Mouse (Mus musculus) hindbrain, embryonic 12.5 days (tissue): ENCODE results near the gene Vdr. TPM values are rescaled to one million over a fixed set of nuclear protein-coding genes. Genes with fewer than 3 reads are reported as not detected.

Experiments used
- ATAC-seq: fragments of 200-750 bp; cut with Nextera tagmentation; 2 replicates; pipeline ENCODE4 v1.8.0; 2017; ENCODE audit warnings: moderate TSS enrichment; ENCODE audit not compliant: low FRiP score
- H3K27ac ChIP-seq: fragments of 300-500 bp; sonication (generic); 2 replicates; pipeline ENCODE4 v1.5.1; 2016; ENCODE audit warnings: mild to moderate bottlenecking
- H3K27me3 ChIP-seq: fragments of 300-500 bp; sonication (generic); 2 replicates; pipeline ENCODE4 v1.6.1; 2016; ENCODE audit warnings: mild to moderate bottlenecking
- H3K36me3 ChIP-seq: fragments of 300-500 bp; sonication (generic); 2 replicates; pipeline ENCODE4 v1.6.1; 2016; ENCODE audit warnings: mild to moderate bottlenecking
- H3K4me1 ChIP-seq: fragments of 300-500 bp; sonication (generic); 2 replicates; pipeline ENCODE4 v1.6.1; 2016
- H3K4me2 ChIP-seq: fragments of 300-500 bp; sonication (generic); replicated peaks from 2 replicates; pipeline ENCODE4 v1.6.1; 2016; ENCODE audit warnings: mild to moderate bottlenecking
- H3K4me3 ChIP-seq: fragments of 300-500 bp; sonication (generic); 2 replicates; pipeline ENCODE4 v1.5.1; 2016; ENCODE audit warnings: mild to moderate bottlenecking
- H3K9ac ChIP-seq: fragments of 300-500 bp; sonication (generic); 2 replicates; pipeline ENCODE4 v1.6.1; 2016; ENCODE audit warnings: mild to moderate bottlenecking, moderate library complexity
- H3K9me3 ChIP-seq: fragments of 300-500 bp; sonication (generic); replicated peaks from 2 replicates; pipeline ENCODE4 v1.6.1; 2016; ENCODE audit warnings: mild to moderate bottlenecking
- WGBS: fragments of 180-500 bp; shearing (Covaris S2); methylation state at CpG from one replicate; pipeline ENCODE4 v1.1.7; 2016; 5-methylcytosine and 5-hydroxymethylcytosine counted together
- polyA plus RNA-seq: library from polyadenylated mRNA; unstranded; fragments of >200 nt; fragmentation: Nextera tagmentation; extraction: Ambion mirVana; gene quantifications from 2 replicates; pipeline ENCODE4 v1.2.1, GENCODE M21; 2016

The Vdr gene
- polyA plus RNA-seq = 0.43 and 0.70 TPM in 2 replicates

GRCm38 (mm10) chr15:97910530-97910929 lies at the start of gene Vdr:
Gene Vdr, minus strand, starts transcription at chr15:97910630.
- ATAC-seq = no peak
- Histone ChIP-seq H3K9me3 (no peaks in the 10 kb centered on the region), H3K4me3 (no peak within 1 kb of the TSS), H3K4me1 (peaks cover 24% of the 10 kb centered on the region), H3K36me3 (no peaks in the 10 kb centered on the region), H3K9ac (no peak within 1 kb of the TSS), H3K27ac (no peak within 1 kb of the TSS), H3K4me2 (no peak within 1 kb of the TSS), H3K27me3 (peaks cover 49% of the 10 kb centered on the region)
- 95% methylated on average over 2 of the region's 2 CpGs for WGBS

- ATAC-seq = no peak
- Histone ChIP-seq H3K36me3 (no peaks in the 10 kb centered on the region), H3K27me3 (no peaks in the 10 kb centered on the region), H3K27ac (no peak overlapping the region), H3K4me2 (no peak overlapping the region), H3K4me1 (peaks cover 9% of the 10 kb centered on the region), H3K4me3 (no peak overlapping the region), H3K9me3 (no peaks in the 10 kb centered on the region), H3K9ac (no peak overlapping the region)
- 73% methylated on average over 11 of the region's 11 CpGs for WGBS
Measured at GRCm38 (mm10) chr15:97956416-97956815, 46.0 kb upstream of the Vdr start.

GRCm38 (mm10) chr15:97955742-97956141 lies 45.3 kb upstream of the Vdr start:
- Histone ChIP-seq H3K9me3 (no peaks in the 10 kb centered on the region), H3K27ac (no peak overlapping the region), H3K4me1 (peaks cover 9% of the 10 kb centered on the region), H3K9ac (no peak overlapping the region), H3K27me3 (no peaks in the 10 kb centered on the region), H3K4me3 (no peak overlapping the region), H3K36me3 (no peaks in the 10 kb centered on the region), H3K4me2 (no peak overlapping the region)
- 34% methylated on average over 4 of the region's 4 CpGs for WGBS
- ATAC-seq = no peak

GRCm38 (mm10) chr15:97955286-97955685 lies 44.9 kb upstream of the Vdr start:
- no peak overlapping the region for H3K4me3 ChIP-seq
- peaks cover 9% of the 10 kb centered on the region for H3K4me1 ChIP-seq
- H3K27ac ChIP-seq = no peak overlapping the region
- no peaks in the 10 kb centered on the region for H3K27me3 ChIP-seq
- H3K4me2 ChIP-seq = no peak overlapping the region
- ATAC-seq = 0 out of 2 replicates have a peak, but pooled peaks have one; percentile 33
- H3K9ac ChIP-seq = no peak overlapping the region
- WGBS = 58% methylated on average over 1 of the region's 1 CpGs
- H3K36me3 ChIP-seq = no peaks in the 10 kb centered on the region
- no peaks in the 10 kb centered on the region for H3K9me3 ChIP-seq

GRCm38 (mm10) chr15:97954671-97955070 lies 44.2 kb upstream of the Vdr start:
- 76% methylated on average over 8 of the region's 8 CpGs for WGBS
- H3K9ac ChIP-seq = no peak overlapping the region
- no peak overlapping the region for H3K27ac ChIP-seq
- no peak overlapping the region for H3K4me2 ChIP-seq
- H3K36me3 ChIP-seq = no peaks in the 10 kb centered on the region
- H3K4me1 ChIP-seq = peaks cover 9% of the 10 kb centered on the region
- H3K27me3 ChIP-seq = no peaks in the 10 kb centered on the region
- no peak overlapping the region for H3K4me3 ChIP-seq
- no peak for ATAC-seq
- H3K9me3 ChIP-seq = no peaks in the 10 kb centered on the region

- Histone ChIP-seq H3K9me3 (no peaks in the 10 kb centered on the region), H3K36me3 (no peaks in the 10 kb centered on the region), H3K27ac (no peak overlapping the region), H3K9ac (no peak overlapping the region), H3K27me3 (no peaks in the 10 kb centered on the region), H3K4me3 (no peak overlapping the region), H3K4me1 (peaks cover 9% of the 10 kb centered on the region), H3K4me2 (no peak overlapping the region)
- 68% methylated on average over 4 of the region's 4 CpGs for WGBS
- peak; percentile 18 for ATAC-seq
Measured at GRCm38 (mm10) chr15:97952889-97953189, 42.4 kb upstream of the Vdr start.

- H3K27ac ChIP-seq = no peak overlapping the region
- no peak overlapping the region for H3K9ac ChIP-seq
- 17% methylated on average over 16 of the region's 16 CpGs for WGBS
- peaks cover 9% of the 10 kb centered on the region for H3K4me1 ChIP-seq
- no peaks in the 10 kb centered on the region for H3K27me3 ChIP-seq
- ATAC-seq = peak; percentile 43
- peak overlapping the region; percentile 9; the same call in 1 of the 2 replicates for H3K4me2 ChIP-seq
- no peaks in the 10 kb centered on the region for H3K36me3 ChIP-seq
- no peaks in the 10 kb centered on the region for H3K9me3 ChIP-seq
- H3K4me3 ChIP-seq = no peak overlapping the region
Measured at GRCm38 (mm10) chr15:97952137-97952888, 41.9 kb upstream of the Vdr start.

- no peak overlapping the region for H3K4me3 ChIP-seq
- H3K36me3 ChIP-seq = no peaks in the 10 kb centered on the region
- WGBS = 78% methylated on average over 7 of the region's 7 CpGs
- H3K4me2 ChIP-seq = no peak overlapping the region
- peaks cover 4% of the 10 kb centered on the region for H3K4me1 ChIP-seq
- no peaks in the 10 kb centered on the region for H3K27me3 ChIP-seq
- no peak overlapping the region for H3K27ac ChIP-seq
- no peak overlapping the region for H3K9ac ChIP-seq
- no peak for ATAC-seq
- H3K9me3 ChIP-seq = no peaks in the 10 kb centered on the region
Measured at GRCm38 (mm10) chr15:97950240-97950639, 39.8 kb upstream of the Vdr start.

- H3K9me3 ChIP-seq = no peaks in the 10 kb centered on the region
- H3K27ac ChIP-seq = no peak overlapping the region
- H3K36me3 ChIP-seq = no peaks in the 10 kb centered on the region
- H3K4me1 ChIP-seq = peaks cover 3% of the 10 kb centered on the region; the same call in 1 of the 2 replicates
- H3K4me3 ChIP-seq = no peak overlapping the region
- no peaks in the 10 kb centered on the region for H3K27me3 ChIP-seq
- no peak for ATAC-seq
- no peak overlapping the region for H3K9ac ChIP-seq
- H3K4me2 ChIP-seq = no peak overlapping the region
- WGBS = 73% methylated on average over 3 of the region's 3 CpGs
Measured at GRCm38 (mm10) chr15:97949706-97950105, 39.3 kb upstream of the Vdr start.

- Histone ChIP-seq H3K27me3 (no peaks in the 10 kb centered on the region), H3K9ac (no peak overlapping the region), H3K4me2 (no peak overlapping the region), H3K9me3 (no peaks in the 10 kb centered on the region), H3K27ac (no peak overlapping the region), H3K36me3 (no peaks in the 10 kb centered on the region), H3K4me3 (no peak overlapping the region), H3K4me1 (peaks cover 3% of the 10 kb centered on the region; the same call in 1 of the 2 replicates)
- ATAC-seq = no peak
- 47% methylated on average over 7 of the region's 7 CpGs for WGBS
Measured at GRCm38 (mm10) chr15:97948720-97949119, 38.3 kb upstream of the Vdr start.

- H3K4me1 ChIP-seq = no peaks in the 10 kb centered on the region
- H3K9me3 ChIP-seq = no peaks in the 10 kb centered on the region
- no peak overlapping the region for H3K27ac ChIP-seq
- H3K9ac ChIP-seq = no peak overlapping the region
- no peaks in the 10 kb centered on the region for H3K27me3 ChIP-seq
- no peaks in the 10 kb centered on the region for H3K36me3 ChIP-seq
- H3K4me2 ChIP-seq = no peak overlapping the region
- no peak overlapping the region for H3K4me3 ChIP-seq
- WGBS = 87% methylated on average over 10 of the region's 11 CpGs
- no peak for ATAC-seq
Measured at GRCm38 (mm10) chr15:97945656-97946315, 35.4 kb upstream of the Vdr start.

GRCm38 (mm10) chr15:97944919-97945574 lies 34.6 kb upstream of the Vdr start:
- Histone ChIP-seq H3K9ac (no peak overlapping the region), H3K27me3 (no peaks in the 10 kb centered on the region), H3K4me1 (no peaks in the 10 kb centered on the region), H3K36me3 (no peaks in the 10 kb centered on the region), H3K4me3 (no peak overlapping the region), H3K9me3 (no peaks in the 10 kb centered on the region), H3K27ac (no peak overlapping the region), H3K4me2 (no peak overlapping the region)
- 79% methylated on average over 11 of the region's 11 CpGs for WGBS
- no peak for ATAC-seq
